Mouse (Mus musculus) erythroblast, embryonic 14.5 days (primary cell): ENCODE measurements around the gene Rab23.

ENCODE experiments used
- GATA1 ChIP-seq: IDR thresholded peaks from 2 replicates; pipeline ENCODE4 v1.6.1; 2012; ENCODE audit warnings: low read length, inconsistent platforms, mixed read lengths
- TAL1 ChIP-seq: IDR thresholded peaks from 3 replicates; pipeline ENCODE4 v1.6.1; 2012; ENCODE audit warnings: low read length, inconsistent platforms, mixed read lengths

GRCm38 (mm10) chr1:33733044-33733443, 13.4 kb downstream of the Rab23 start:
- no peak for TF ChIP-seq GATA1
- TF ChIP-seq TAL1 = no peak
